Mouse (Mus musculus) 416B (cell line): ENCODE measurements around the gene Apol7a.

Experiments
- DNase-seq: peaks from one replicate; pipeline ENCODE4 v3.0.0; 2011; ENCODE audit warnings: low read depth

Gene Apol7a

GRCm38 (mm10) chr15:77344127-77345125, 54.5 kb downstream of the Apol7a start:
- no peak for DNase-seq

- DNase-seq: no peak
These were observed 55.3 kb downstream of the Apol7a start for GRCm38 (mm10) chr15:77343527-77344091.

- DNase-seq: no peak
These were observed 55.9 kb downstream of the Apol7a start for GRCm38 (mm10) chr15:77342962-77343526.

GRCm38 (mm10) chr15:77342005-77342404, 56.9 kb downstream of the Apol7a start:
- no peak for DNase-seq

- no peak for DNase-seq
These were observed 58.3 kb downstream of the Apol7a start for GRCm38 (mm10) chr15:77340581-77340980.

- no peak for DNase-seq
These were observed 59.9 kb downstream of the Apol7a start for GRCm38 (mm10) chr15:77338924-77339429.

- DNase-seq: no peak
These were observed 60.5 kb downstream of the Apol7a start for GRCm38 (mm10) chr15:77338451-77338850.
